Mouse (Mus musculus): ENCODE measurements around the gene Nop53. TPM values are rescaled to one million over a fixed set of nuclear protein-coding genes. Genes with fewer than 3 reads are reported as not detected.
"Not testable (repeated sequence)": the region's sequence is repeated elsewhere in the genome, so short reads cannot be mapped to it uniquely, and the experiment has no call there.

Gene Nop53
- total RNA-seq, 2 experiments from 2014 or later = 117 to 260 TPM

GRCm38 (mm10) chr7:15930543-15930942 lies 15.3 kb downstream of the Nop53 start:
- ATAC-seq (replicated peaks; ENCODE audit: low FRiP score, low TSS enrichment, poor library complexity, severe bottlenecking) = no peak

- peak; percentile 97 for ATAC-seq (replicated peaks; ENCODE audit: low FRiP score, low TSS enrichment, poor library complexity, severe bottlenecking)
Observed at GRCm38 (mm10) chr7:15929910-15930309, 16.0 kb downstream of the Nop53 start.

GRCm38 (mm10) chr7:15922220-15922773 lies 23.6 kb downstream of the Nop53 start, which contains the start of gene Selenow:
Selenow (minus strand) TSS chr7:15922402.
- ATAC-seq (replicated peaks; ENCODE audit: low FRiP score, low TSS enrichment, poor library complexity, severe bottlenecking) = peak; percentile 93

- peak; percentile 32; the same call in 1 of the 2 replicates for ATAC-seq (replicated peaks; ENCODE audit: low FRiP score, low TSS enrichment, poor library complexity, severe bottlenecking)
Observed at GRCm38 (mm10) chr7:15921796-15922195, 24.1 kb downstream of the Nop53 start.

GRCm38 (mm10) chr7:15920645-15921190 lies 25.2 kb downstream of the Nop53 start:
- no peak for ATAC-seq (replicated peaks; ENCODE audit: low FRiP score, low TSS enrichment, poor library complexity, severe bottlenecking)

- ATAC-seq (replicated peaks; ENCODE audit: low FRiP score, low TSS enrichment, poor library complexity, severe bottlenecking) = no peak
Observed at GRCm38 (mm10) chr7:15919947-15920346, 25.9 kb downstream of the Nop53 start.

- ATAC-seq (replicated peaks; ENCODE audit: low FRiP score, low TSS enrichment, poor library complexity, severe bottlenecking) = no peak
Observed at GRCm38 (mm10) chr7:15918371-15918770, 27.5 kb downstream of the Nop53 start.

- ATAC-seq (replicated peaks; ENCODE audit: low FRiP score, low TSS enrichment, poor library complexity, severe bottlenecking) = no peak
Observed at GRCm38 (mm10) chr7:15916996-15917395, 28.9 kb downstream of the Nop53 start.

- no peak for ATAC-seq (replicated peaks; ENCODE audit: low FRiP score, low TSS enrichment, poor library complexity, severe bottlenecking)
Observed at GRCm38 (mm10) chr7:15916134-15916723, 29.6 kb downstream of the Nop53 start.

GRCm38 (mm10) chr7:15915695-15916094 lies 30.2 kb downstream of the Nop53 start:
- not testable (repeated sequence) for ATAC-seq (replicated peaks; ENCODE audit: low FRiP score, low TSS enrichment, poor library complexity, severe bottlenecking)

- no peak for ATAC-seq (replicated peaks; ENCODE audit: low FRiP score, low TSS enrichment, poor library complexity, severe bottlenecking)
Observed at GRCm38 (mm10) chr7:15914751-15915150, 31.1 kb downstream of the Nop53 start.

GRCm38 (mm10) chr7:15914252-15914651 lies 31.6 kb downstream of the Nop53 start:
- ATAC-seq (replicated peaks; ENCODE audit: low FRiP score, low TSS enrichment, poor library complexity, severe bottlenecking) = peak; percentile 73

- peak; percentile 82 for ATAC-seq (replicated peaks; ENCODE audit: low FRiP score, low TSS enrichment, poor library complexity, severe bottlenecking)
Observed at GRCm38 (mm10) chr7:15912183-15912582, 33.7 kb downstream of the Nop53 start.

GRCm38 (mm10) chr7:15910521-15910920 lies 35.4 kb downstream of the Nop53 start:
- ATAC-seq (replicated peaks; ENCODE audit: low FRiP score, low TSS enrichment, poor library complexity, severe bottlenecking) = no peak

- no peak for ATAC-seq (replicated peaks; ENCODE audit: low FRiP score, low TSS enrichment, poor library complexity, severe bottlenecking)
Observed at GRCm38 (mm10) chr7:15907971-15908590, 37.8 kb downstream of the Nop53 start.

- ATAC-seq (replicated peaks; ENCODE audit: low FRiP score, low TSS enrichment, poor library complexity, severe bottlenecking) = no peak
Observed at GRCm38 (mm10) chr7:15906602-15907001, 39.3 kb downstream of the Nop53 start.

- no peak for ATAC-seq (replicated peaks; ENCODE audit: low FRiP score, low TSS enrichment, poor library complexity, severe bottlenecking)
Observed at GRCm38 (mm10) chr7:15905861-15906260, 40.0 kb downstream of the Nop53 start.

- ATAC-seq (replicated peaks; ENCODE audit: low FRiP score, low TSS enrichment, poor library complexity, severe bottlenecking) = no peak
Observed at GRCm38 (mm10) chr7:15901366-15902048, 44.4 kb downstream of the Nop53 start.

- no peak for ATAC-seq (replicated peaks; ENCODE audit: low FRiP score, low TSS enrichment, poor library complexity, severe bottlenecking)
Observed at GRCm38 (mm10) chr7:15894251-15894650, 51.6 kb downstream of the Nop53 start.
